Mouse (Mus musculus): ENCODE data around the gene Myrip. TPM values are rescaled to one million over a fixed set of nuclear protein-coding genes. Genes with fewer than 3 reads are reported as not detected.
"Not testable (repeated sequence)": the region's sequence is repeated elsewhere in the genome, so short reads cannot be mapped to it uniquely, and the experiment has no call there.

Gene Myrip
- polyA plus RNA-seq, 2 experiments: 0.37 to 0.73 TPM

GRCm38 (mm10) chr9:120315171-120315570 is 13.9 kb downstream of the Myrip start:
- no peak overlapping the region for H3K4me3 ChIP-seq (replicated peaks; ENCODE audit: low read length)
- no peak for TF ChIP-seq POLR2A (IDR thresholded peaks at IDR 0.05; ENCODE audit: borderline replicate concordance, extremely low read depth, insufficient read depth, insufficient read length)
- DNase-seq (ENCODE audit: low spot score) (no peak), ATAC-seq (ENCODE audit: low FRiP score, low read depth) (no peak)
- WGBS: 37% methylated on average over 3 of the region's 3 CpGs
- H3K27me3 ChIP-seq (ENCODE audit: control insufficient read depth, insufficient read depth, low read length): no peaks in the 10 kb centered on the region
- H3K9me3 ChIP-seq (ENCODE audit: control insufficient read depth, low read length): no peaks in the 10 kb centered on the region
- H3K9ac ChIP-seq (ENCODE audit: low read depth, low read length, severe bottlenecking): no peak overlapping the region
- no peaks in the 10 kb centered on the region for H3K36me3 ChIP-seq (ENCODE audit: control insufficient read depth, insufficient read depth, low read length)
- H3K4me1 ChIP-seq (ENCODE audit: control insufficient read depth, insufficient read depth, low read length): no peaks in the 10 kb centered on the region
- no peak overlapping the region for H3K27ac ChIP-seq (replicated peaks; ENCODE audit: low read depth, low read length)
- H3K4me2 ChIP-seq (replicated peaks; ENCODE audit: low read depth, low read length, severe bottlenecking): no peak overlapping the region

GRCm38 (mm10) chr9:120319099-120319498 is 17.8 kb downstream of the Myrip start:
- Histone ChIP-seq H3K36me3 (ENCODE audit: control insufficient read depth, insufficient read depth, low read length) (no peaks in the 10 kb centered on the region), H3K27ac (replicated peaks; ENCODE audit: low read depth, low read length) (no peak overlapping the region), H3K4me3 (replicated peaks; ENCODE audit: low read length) (no peak overlapping the region), H3K4me1 (ENCODE audit: control insufficient read depth, insufficient read depth, low read length) (no peaks in the 10 kb centered on the region), H3K9ac (ENCODE audit: low read depth, low read length, severe bottlenecking) (no peak overlapping the region), H3K27me3 (ENCODE audit: control insufficient read depth, insufficient read depth, low read length) (no peaks in the 10 kb centered on the region), H3K9me3 (ENCODE audit: control insufficient read depth, low read length) (no peaks in the 10 kb centered on the region), H3K4me2 (replicated peaks; ENCODE audit: low read depth, low read length, severe bottlenecking) (no peak overlapping the region)
- 76% methylated on average over 9 of the region's 9 CpGs for WGBS
- ATAC-seq (ENCODE audit: low FRiP score, low read depth) (no peak), DNase-seq (ENCODE audit: low spot score) (no peak)
- no peak for TF ChIP-seq POLR2A (IDR thresholded peaks at IDR 0.05; ENCODE audit: borderline replicate concordance, extremely low read depth, insufficient read depth, insufficient read length)

GRCm38 (mm10) chr9:120320573-120320972 is 19.3 kb downstream of the Myrip start:
- 94% methylated on average over 2 of the region's 2 CpGs for WGBS
- TF ChIP-seq POLR2A (IDR thresholded peaks at IDR 0.05; ENCODE audit: borderline replicate concordance, extremely low read depth, insufficient read depth, insufficient read length): no peak

GRCm38 (mm10) chr9:120322702-120323426 is 21.6 kb downstream of the Myrip start:
- WGBS: 77% methylated on average over 15 of the region's 15 CpGs
- no peak overlapping the region for H3K4me3 ChIP-seq (replicated peaks; ENCODE audit: low read length)
- ATAC-seq (ENCODE audit: low FRiP score, low read depth) (no peak), DNase-seq (ENCODE audit: low spot score) (no peak)
- H3K9me3 ChIP-seq (ENCODE audit: control insufficient read depth, low read length): no peaks in the 10 kb centered on the region
- no peak overlapping the region for H3K27ac ChIP-seq (replicated peaks; ENCODE audit: low read depth, low read length)
- TF ChIP-seq POLR2A (IDR thresholded peaks at IDR 0.05; ENCODE audit: borderline replicate concordance, extremely low read depth, insufficient read depth, insufficient read length): no peak
- no peaks in the 10 kb centered on the region for H3K4me1 ChIP-seq (ENCODE audit: control insufficient read depth, insufficient read depth, low read length)
- H3K4me2 ChIP-seq (replicated peaks; ENCODE audit: low read depth, low read length, severe bottlenecking): no peak overlapping the region
- H3K9ac ChIP-seq (ENCODE audit: low read depth, low read length, severe bottlenecking): no peak overlapping the region
- H3K36me3 ChIP-seq (ENCODE audit: control insufficient read depth, insufficient read depth, low read length): no peaks in the 10 kb centered on the region
- no peaks in the 10 kb centered on the region for H3K27me3 ChIP-seq (ENCODE audit: control insufficient read depth, insufficient read depth, low read length)

More at GRCm38 (mm10) chr9:120320573-120320972, 19.3 kb downstream of the Myrip start:
- Histone ChIP-seq H3K9ac (ENCODE audit: low read depth, low read length, severe bottlenecking) (no peak overlapping the region), H3K4me2 (replicated peaks; ENCODE audit: low read depth, low read length, severe bottlenecking) (no peak overlapping the region), H3K4me3 (replicated peaks; ENCODE audit: low read length) (no peak overlapping the region), H3K36me3 (ENCODE audit: control insufficient read depth, insufficient read depth, low read length) (no peaks in the 10 kb centered on the region), H3K27ac (replicated peaks; ENCODE audit: low read depth, low read length) (no peak overlapping the region), H3K27me3 (ENCODE audit: control insufficient read depth, insufficient read depth, low read length) (no peaks in the 10 kb centered on the region), H3K9me3 (ENCODE audit: control insufficient read depth, low read length) (no peaks in the 10 kb centered on the region), H3K4me1 (ENCODE audit: control insufficient read depth, insufficient read depth, low read length) (no peaks in the 10 kb centered on the region)
- no peak for DNase-seq (ENCODE audit: low spot score)
- ATAC-seq (ENCODE audit: low FRiP score, low read depth): no peak

GRCm38 (mm10) chr9:120331048-120331447 is 29.7 kb downstream of the Myrip start:
- not testable (repeated sequence) for DNase-seq (ENCODE audit: low spot score); ATAC-seq (ENCODE audit: low FRiP score, low read depth)
- 83% methylated on average over 3 of the region's 3 CpGs for WGBS

More at GRCm38 (mm10) chr9:120331048-120331447, 29.7 kb downstream of the Myrip start:
- not testable (repeated sequence) for H3K9me3 ChIP-seq (ENCODE audit: control insufficient read depth, low read length); H3K36me3 ChIP-seq (ENCODE audit: control insufficient read depth, insufficient read depth, low read length); H3K4me1 ChIP-seq (ENCODE audit: control insufficient read depth, insufficient read depth, low read length); H3K27me3 ChIP-seq (ENCODE audit: control insufficient read depth, insufficient read depth, low read length); H3K4me2 ChIP-seq (replicated peaks; ENCODE audit: low read depth, low read length, severe bottlenecking); H3K27ac ChIP-seq (replicated peaks; ENCODE audit: low read depth, low read length); H3K9ac ChIP-seq (ENCODE audit: low read depth, low read length, severe bottlenecking); H3K4me3 ChIP-seq (replicated peaks; ENCODE audit: low read length)

All from limb, embryonic 14.5 days (tissue).